Mouse (Mus musculus) left cerebral cortex, adult 11 months (tissue): ENCODE data around the gene Itgb5.

Experiments
- DNase-seq: peaks from one replicate; pipeline ENCODE4 v3.0.0; 2022; ENCODE audit warnings: low spot score

Gene Itgb5

DNA sequence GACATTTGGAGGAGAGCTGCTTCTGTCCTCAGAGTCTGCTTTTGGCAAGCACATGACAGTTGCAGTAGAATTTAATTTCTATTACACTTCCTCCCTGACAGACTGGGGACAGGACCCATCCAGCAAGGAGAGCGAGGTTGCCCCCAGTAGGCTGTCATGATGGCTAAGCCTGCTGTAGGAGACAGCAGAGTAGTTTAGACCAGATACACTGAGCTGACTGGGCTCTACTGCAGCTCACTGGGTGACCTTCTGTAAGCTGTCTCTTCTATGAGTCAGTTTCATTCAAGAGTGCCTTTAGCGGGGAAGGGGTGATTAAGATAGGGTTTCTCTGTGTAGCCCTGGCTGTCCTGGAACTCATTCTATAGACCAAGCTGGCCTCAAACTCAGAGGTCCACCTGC, 109.7 kb downstream of the Itgb5 start:
- no peak for DNase-seq

DNA sequence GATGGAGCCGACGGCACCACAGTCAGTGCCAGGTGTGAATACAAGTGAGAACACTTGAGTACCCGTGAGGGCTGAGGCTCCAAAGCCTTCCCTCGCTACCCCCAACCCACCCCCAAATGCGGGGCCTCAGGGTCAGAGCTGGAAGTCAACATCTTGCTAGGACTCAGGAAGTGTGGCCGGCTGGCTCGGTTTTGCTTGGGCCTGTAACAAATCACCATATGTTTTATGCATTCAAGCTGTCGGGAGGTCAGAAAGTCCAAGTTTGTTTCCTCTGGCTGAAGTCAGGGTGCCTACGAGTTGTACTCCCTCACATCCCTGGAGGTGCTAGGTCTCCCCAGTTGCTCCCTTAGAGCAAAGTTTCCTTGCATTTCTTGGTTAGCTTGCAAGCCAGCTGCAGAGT, 110.2 kb downstream of the Itgb5 start:
- no peak for DNase-seq

GRCm38 (mm10) chr16:33940095-33940494, 110.6 kb downstream of the Itgb5 start:
- DNase-seq = no peak

GRCm38 (mm10) chr16:33941271-33941781, 111.9 kb downstream of the Itgb5 start:
- DNase-seq = no peak

DNA sequence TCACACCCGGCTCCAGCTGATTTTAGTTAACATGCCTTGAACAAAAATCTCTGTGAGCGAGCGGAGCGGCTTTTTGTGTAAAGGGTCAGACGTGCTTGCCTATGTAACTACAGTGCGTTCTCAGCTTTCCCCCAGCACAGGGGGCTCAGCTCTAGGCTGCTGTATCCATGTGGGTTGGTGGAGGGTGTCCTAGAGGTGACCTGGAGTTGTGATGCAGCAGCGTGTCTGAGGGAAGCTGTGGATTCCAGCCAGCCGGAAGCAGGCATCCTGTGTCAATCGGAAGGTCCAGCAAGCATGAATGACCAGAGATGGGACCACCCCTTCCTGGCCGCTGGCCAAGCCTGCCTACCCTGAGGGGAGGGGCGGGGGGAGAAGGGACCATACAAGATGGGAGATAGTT, 112.9 kb downstream of the Itgb5 start:
- no peak for DNase-seq

- DNase-seq = no peak
Measured at GRCm38 (mm10) chr16:33943388-33943787, 113.9 kb downstream of the Itgb5 start.

GRCm38 (mm10) chr16:33944126-33944525, 114.7 kb downstream of the Itgb5 start:
- DNase-seq = no peak

- DNase-seq = no peak
Measured at GRCm38 (mm10) chr16:33944772-33945171, 115.3 kb downstream of the Itgb5 start.

GRCm38 (mm10) chr16:33946021-33946420, 116.6 kb downstream of the Itgb5 start:
- no peak for DNase-seq

DNA sequence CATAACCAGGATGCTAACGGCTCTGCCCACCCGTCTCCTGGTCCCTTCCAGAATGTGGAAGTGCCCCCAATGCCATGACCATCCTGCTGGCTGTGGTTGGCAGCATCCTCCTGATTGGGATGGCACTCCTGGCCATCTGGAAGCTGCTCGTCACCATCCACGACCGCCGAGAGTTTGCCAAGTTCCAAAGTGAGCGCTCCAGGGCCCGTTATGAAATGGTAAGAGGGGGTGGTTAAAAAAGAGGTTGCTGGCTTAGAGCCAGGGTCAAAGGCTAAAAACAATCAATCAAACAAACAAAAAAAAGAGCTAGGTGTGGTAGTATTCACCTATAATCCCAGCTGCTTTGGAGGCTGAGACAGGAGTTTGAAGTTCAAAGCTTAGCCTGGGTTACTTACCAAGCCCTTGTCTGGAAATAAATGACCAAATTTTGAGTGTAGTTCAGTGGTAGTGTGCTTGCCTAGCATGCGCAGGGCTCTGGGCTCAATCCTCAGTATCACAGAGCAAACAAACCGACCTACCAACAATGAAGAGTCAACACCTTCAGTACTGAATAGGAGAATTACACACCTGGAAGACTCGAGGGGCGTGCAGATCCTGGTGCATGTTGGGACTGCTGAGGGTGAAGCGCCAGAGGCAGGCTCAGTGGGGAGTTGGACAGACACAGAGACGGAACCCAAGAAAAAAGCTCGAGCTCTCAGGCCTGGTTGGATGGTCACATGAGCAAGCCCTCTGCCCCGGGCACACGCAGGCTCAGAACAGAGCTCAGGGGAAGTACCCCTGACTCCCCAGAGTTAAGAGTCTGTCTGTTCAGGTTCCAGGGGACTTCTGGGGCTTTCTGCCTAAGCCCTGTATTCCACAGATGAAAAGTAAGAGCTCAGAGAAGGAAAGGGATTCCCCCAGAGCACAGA, 118.5 kb downstream of the Itgb5 start:
- DNase-seq = no peak

- no peak for DNase-seq
Measured at GRCm38 (mm10) chr16:33950386-33950785, 120.9 kb downstream of the Itgb5 start.

GRCm38 (mm10) chr16:33950830-33951229, 121.4 kb downstream of the Itgb5 start:
- peak; percentile 74 for DNase-seq

DNA sequence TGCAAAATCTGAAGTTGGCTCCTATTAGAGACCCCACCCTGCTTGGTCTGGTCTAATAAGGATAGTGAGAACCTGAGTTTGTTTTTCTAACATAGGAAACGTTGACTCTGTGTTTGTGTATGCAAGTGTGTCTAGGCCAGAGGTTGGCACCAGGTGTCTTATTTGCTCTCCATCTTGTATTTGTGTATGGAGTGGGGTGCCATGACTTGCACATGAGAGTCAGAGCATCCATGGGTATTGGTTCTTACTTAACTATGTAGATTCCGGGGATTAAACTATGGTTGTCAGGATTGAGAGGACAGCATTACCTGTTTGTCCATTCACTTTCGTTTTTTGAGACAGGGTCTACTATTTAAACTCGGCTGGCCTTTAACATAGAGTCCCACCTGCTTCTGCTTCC, 123.5 kb downstream of the Itgb5 start:
- DNase-seq = no peak

GRCm38 (mm10) chr16:33954793-33955192, 125.3 kb downstream of the Itgb5 start:
- no peak for DNase-seq

DNA sequence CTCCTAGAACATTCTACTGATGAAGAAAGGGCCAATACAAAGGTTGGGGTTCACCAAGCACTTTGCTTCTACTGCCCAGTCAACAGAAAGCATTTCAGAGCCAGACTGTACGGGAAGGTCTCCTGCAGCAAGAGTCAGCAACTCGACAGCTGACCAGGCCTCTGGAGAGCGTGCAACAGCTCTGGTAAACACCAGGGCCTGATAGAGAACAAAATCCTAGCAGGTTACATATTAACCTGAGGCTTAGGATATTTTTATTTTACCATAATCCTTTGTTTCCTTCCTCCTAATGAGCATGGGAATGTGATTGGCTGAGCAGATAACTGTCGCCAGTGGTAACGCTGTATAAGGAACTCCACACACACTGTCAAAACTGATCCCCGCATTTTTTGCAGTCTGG, 134.0 kb downstream of the Itgb5 start:
- no peak for DNase-seq

GRCm38 (mm10) chr16:33965878-33966537, 136.5 kb downstream of the Itgb5 start:
- no peak for DNase-seq

- peak; percentile 58 for DNase-seq
Measured at GRCm38 (mm10) chr16:33966538-33967282, 137.2 kb downstream of the Itgb5 start, which contains the start of gene Umps. Umps (minus strand) TSS chr16:33967038.

- DNase-seq = no peak
Measured at GRCm38 (mm10) chr16:33967283-33967640, 137.8 kb downstream of the Itgb5 start.

GRCm38 (mm10) chr16:33979855-33980254, 150.4 kb downstream of the Itgb5 start:
- DNase-seq = no peak

GRCm38 (mm10) chr16:33983712-33984111, 154.2 kb downstream of the Itgb5 start:
- no peak for DNase-seq

GRCm38 (mm10) chr16:33985372-33985771, 155.9 kb downstream of the Itgb5 start:
- DNase-seq = no peak

GRCm38 (mm10) chr16:33986993-33987392, 157.5 kb downstream of the Itgb5 start:
- no peak for DNase-seq
